Mouse (Mus musculus): ENCODE measurements around the gene Cntnap2. TPM values are rescaled to one million over a fixed set of nuclear protein-coding genes. Genes with fewer than 3 reads are reported as not detected.
"Not testable (repeated sequence)": the region's sequence is repeated elsewhere in the genome, so short reads cannot be mapped to it uniquely, and the experiment has no call there.

Cntnap2 gene
- total RNA-seq, 1 experiment from 2014 or later: not detected

- not testable (repeated sequence) for ATAC-seq (replicated peaks; ENCODE audit: insufficient number of reproducible peaks, low FRiP score, low TSS enrichment, poor library complexity, severe bottlenecking)
These were observed 2122.2 kb downstream of the Cntnap2 start for GRCm38 (mm10) chr6:47181372-47181771.

- ATAC-seq (replicated peaks; ENCODE audit: insufficient number of reproducible peaks, low FRiP score, low TSS enrichment, poor library complexity, severe bottlenecking): no peak
These were observed 2123.1 kb downstream of the Cntnap2 start for GRCm38 (mm10) chr6:47182252-47182651.

GRCm38 (mm10) chr6:47182756-47183155 is 2123.6 kb downstream of the Cntnap2 start:
- no peak for ATAC-seq (replicated peaks; ENCODE audit: insufficient number of reproducible peaks, low FRiP score, low TSS enrichment, poor library complexity, severe bottlenecking)

GRCm38 (mm10) chr6:47183850-47184249 is 2124.7 kb downstream of the Cntnap2 start:
- ATAC-seq (replicated peaks; ENCODE audit: insufficient number of reproducible peaks, low FRiP score, low TSS enrichment, poor library complexity, severe bottlenecking): not testable (repeated sequence)

GRCm38 (mm10) chr6:47188193-47188592 is 2129.0 kb downstream of the Cntnap2 start:
- no peak for ATAC-seq (replicated peaks; ENCODE audit: insufficient number of reproducible peaks, low FRiP score, low TSS enrichment, poor library complexity, severe bottlenecking)

- ATAC-seq (replicated peaks; ENCODE audit: insufficient number of reproducible peaks, low FRiP score, low TSS enrichment, poor library complexity, severe bottlenecking): not testable (repeated sequence)
These were observed 2129.4 kb downstream of the Cntnap2 start for GRCm38 (mm10) chr6:47188596-47188995.

- no peak for ATAC-seq (replicated peaks; ENCODE audit: insufficient number of reproducible peaks, low FRiP score, low TSS enrichment, poor library complexity, severe bottlenecking)
These were observed 2131.1 kb downstream of the Cntnap2 start for GRCm38 (mm10) chr6:47190282-47190681.

GRCm38 (mm10) chr6:47191277-47191800 is 2132.2 kb downstream of the Cntnap2 start:
- no peak for ATAC-seq (replicated peaks; ENCODE audit: insufficient number of reproducible peaks, low FRiP score, low TSS enrichment, poor library complexity, severe bottlenecking)

GRCm38 (mm10) chr6:47191940-47192339 is 2132.8 kb downstream of the Cntnap2 start:
- no peak for ATAC-seq (replicated peaks; ENCODE audit: insufficient number of reproducible peaks, low FRiP score, low TSS enrichment, poor library complexity, severe bottlenecking)

- no peak for ATAC-seq (replicated peaks; ENCODE audit: insufficient number of reproducible peaks, low FRiP score, low TSS enrichment, poor library complexity, severe bottlenecking)
These were observed 2133.3 kb downstream of the Cntnap2 start for GRCm38 (mm10) chr6:47192478-47192877.

- ATAC-seq (replicated peaks; ENCODE audit: insufficient number of reproducible peaks, low FRiP score, low TSS enrichment, poor library complexity, severe bottlenecking): no peak
These were observed 2138.4 kb downstream of the Cntnap2 start for GRCm38 (mm10) chr6:47197570-47197969.

GRCm38 (mm10) chr6:47200671-47201070 is 2141.5 kb downstream of the Cntnap2 start:
- ATAC-seq (replicated peaks; ENCODE audit: insufficient number of reproducible peaks, low FRiP score, low TSS enrichment, poor library complexity, severe bottlenecking): no peak

- no peak for ATAC-seq (replicated peaks; ENCODE audit: insufficient number of reproducible peaks, low FRiP score, low TSS enrichment, poor library complexity, severe bottlenecking)
These were observed 2148.9 kb downstream of the Cntnap2 start for GRCm38 (mm10) chr6:47208031-47208430.

GRCm38 (mm10) chr6:47214731-47215130 is 2155.6 kb downstream of the Cntnap2 start:
- ATAC-seq (replicated peaks; ENCODE audit: insufficient number of reproducible peaks, low FRiP score, low TSS enrichment, poor library complexity, severe bottlenecking): no peak

- not testable (repeated sequence) for ATAC-seq (replicated peaks; ENCODE audit: insufficient number of reproducible peaks, low FRiP score, low TSS enrichment, poor library complexity, severe bottlenecking)
These were observed 2164.4 kb downstream of the Cntnap2 start for GRCm38 (mm10) chr6:47223578-47223977.

GRCm38 (mm10) chr6:47225391-47225790 is 2166.2 kb downstream of the Cntnap2 start:
- not testable (repeated sequence) for ATAC-seq (replicated peaks; ENCODE audit: insufficient number of reproducible peaks, low FRiP score, low TSS enrichment, poor library complexity, severe bottlenecking)

- ATAC-seq (replicated peaks; ENCODE audit: insufficient number of reproducible peaks, low FRiP score, low TSS enrichment, poor library complexity, severe bottlenecking): no peak
These were observed 2168.4 kb downstream of the Cntnap2 start for GRCm38 (mm10) chr6:47227601-47228000.

- ATAC-seq (replicated peaks; ENCODE audit: insufficient number of reproducible peaks, low FRiP score, low TSS enrichment, poor library complexity, severe bottlenecking): no peak
These were observed 2169.6 kb downstream of the Cntnap2 start for GRCm38 (mm10) chr6:47228676-47229317.

- ATAC-seq (replicated peaks; ENCODE audit: insufficient number of reproducible peaks, low FRiP score, low TSS enrichment, poor library complexity, severe bottlenecking): no peak
These were observed 2172.4 kb downstream of the Cntnap2 start for GRCm38 (mm10) chr6:47231513-47231912.

- no peak for ATAC-seq (replicated peaks; ENCODE audit: insufficient number of reproducible peaks, low FRiP score, low TSS enrichment, poor library complexity, severe bottlenecking)
These were observed 2180.3 kb downstream of the Cntnap2 start for GRCm38 (mm10) chr6:47239376-47239921.

All from monocyte, adult 5-6 weeks (primary cell).